27 mouse cellular contexts compared by ENCODE assay signal in genomic region chr3:59305518-59305917, GRCm38 (mm10). TPM values are rescaled to one million over a fixed set of nuclear protein-coding genes. Genes with fewer than 3 reads are reported as not detected.
"Had no signal": no experiment of that assay in that cellular context is flagged by ENCODE, and none has a peak within 500 bp of the region (broad histone marks: within the 10 kb centered on the region; RNA-seq: fewer than 3 reads in every experiment).

No protein-coding gene starts in this region.

- DNase-seq: cerebellum, adult 18-20 months; cerebellum, adult 2 months; cerebellum, adult 8-10 months; cerebellum, adult 9-10 months; cerebellum, adult 9-11 months; cerebellum, postnatal 10 days; cerebellum, postnatal 14 days; cerebellum, postnatal 25 days; cerebellum, postnatal 36 days; embryo, embryonic 11 days; forebrain, postnatal 0 days; gastrocnemius, adult 2 months; gastrocnemius, postnatal 10 days; gastrocnemius, postnatal 14 days; gastrocnemius, postnatal 25 days; gastrocnemius, postnatal 36 days had no signal

- ATAC-seq: forebrain, embryonic 13.5 days; forebrain, embryonic 14.5 days; forebrain, embryonic 15.5 days; forebrain, embryonic 16.5 days; forebrain, postnatal 0 days had no signal

- H3K4me1 ChIP-seq: embryonic facial prominence, embryonic 10.5 days; embryonic facial prominence, embryonic 12.5 days; embryonic facial prominence, embryonic 13.5 days; embryonic facial prominence, embryonic 15.5 days; forebrain, embryonic 10.5 days; forebrain, embryonic 12.5 days; forebrain, embryonic 13.5 days; forebrain, embryonic 15.5 days had no signal

- H3K27ac ChIP-seq: embryonic facial prominence, embryonic 10.5 days; embryonic facial prominence, embryonic 12.5 days; embryonic facial prominence, embryonic 13.5 days; embryonic facial prominence, embryonic 15.5 days; forebrain, embryonic 10.5 days; forebrain, embryonic 12.5 days; forebrain, embryonic 13.5 days; forebrain, embryonic 15.5 days; gastrocnemius, adult 2 months had no signal

- H3K36me3 ChIP-seq: embryonic facial prominence, embryonic 10.5 days; embryonic facial prominence, embryonic 12.5 days; embryonic facial prominence, embryonic 13.5 days; embryonic facial prominence, embryonic 15.5 days; forebrain, embryonic 12.5 days; forebrain, embryonic 15.5 days had no signal

- H3K9me3 ChIP-seq: embryonic facial prominence, embryonic 10.5 days; embryonic facial prominence, embryonic 12.5 days; embryonic facial prominence, embryonic 13.5 days; embryonic facial prominence, embryonic 15.5 days; forebrain, embryonic 10.5 days; forebrain, embryonic 12.5 days; forebrain, embryonic 13.5 days; forebrain, embryonic 15.5 days had no signal

- H3K4me3 ChIP-seq: embryonic facial prominence, embryonic 10.5 days; embryonic facial prominence, embryonic 12.5 days; embryonic facial prominence, embryonic 13.5 days; embryonic facial prominence, embryonic 15.5 days; erythroblast, embryonic 14.5 days; forebrain, embryonic 10.5 days; forebrain, embryonic 12.5 days; forebrain, embryonic 13.5 days; forebrain, embryonic 15.5 days; gastrocnemius, adult 2 months had no signal

- H3K27me3 ChIP-seq: embryonic facial prominence, embryonic 12.5 days; embryonic facial prominence, embryonic 13.5 days; embryonic facial prominence, embryonic 15.5 days; forebrain, embryonic 12.5 days; forebrain, embryonic 13.5 days; forebrain, embryonic 15.5 days had no signal

- H3K4me2 ChIP-seq: embryonic facial prominence, embryonic 12.5 days; embryonic facial prominence, embryonic 13.5 days; embryonic facial prominence, embryonic 15.5 days; forebrain, embryonic 12.5 days; forebrain, embryonic 13.5 days; forebrain, embryonic 15.5 days had no signal

- H3K9ac ChIP-seq: embryonic facial prominence, embryonic 12.5 days; embryonic facial prominence, embryonic 13.5 days; embryonic facial prominence, embryonic 15.5 days; forebrain, embryonic 12.5 days; forebrain, embryonic 13.5 days; forebrain, embryonic 15.5 days; forebrain, postnatal 0 days had no signal

RNA-seq across cellular contexts. Expression of gene Igsf10, which starts 38.7 kb away (rescaled TPM):
- polyA plus RNA-seq: erythroblast, embryonic 14.5 days had no signal

RNA-seq across cellular contexts. Expression of gene P2ry12, which starts 42.8 kb away (rescaled TPM):
- polyA plus RNA-seq: erythroblast, embryonic 14.5 days had no signal
